Mouse (Mus musculus) heart, postnatal 4 days (tissue): Measurements from ENCODE around the gene Haus6. TPM values are rescaled to one million over a fixed set of nuclear protein-coding genes. Genes with fewer than 3 reads are reported as not detected.
A peak's percentile ranks its signal among the peaks of the same experiment; 100 is the strongest.
"Not testable (repeated sequence)": the region's sequence is repeated elsewhere in the genome, so short reads cannot be mapped to it uniquely, and the experiment has no call there.

Experiments
- DNase-seq: peaks from one replicate; pipeline ENCODE4 v3.0.0; 2021
- total RNA-seq, 2 experiments: library from RNA; stranded (reverse); gene quantifications; 2 replicates each; pipeline ENCODE4 v1.2.3; 2021

Haus6 gene
- 10 to 100 TPM; 11.9 to 15.4 TPM for total RNA-seq

DNA sequence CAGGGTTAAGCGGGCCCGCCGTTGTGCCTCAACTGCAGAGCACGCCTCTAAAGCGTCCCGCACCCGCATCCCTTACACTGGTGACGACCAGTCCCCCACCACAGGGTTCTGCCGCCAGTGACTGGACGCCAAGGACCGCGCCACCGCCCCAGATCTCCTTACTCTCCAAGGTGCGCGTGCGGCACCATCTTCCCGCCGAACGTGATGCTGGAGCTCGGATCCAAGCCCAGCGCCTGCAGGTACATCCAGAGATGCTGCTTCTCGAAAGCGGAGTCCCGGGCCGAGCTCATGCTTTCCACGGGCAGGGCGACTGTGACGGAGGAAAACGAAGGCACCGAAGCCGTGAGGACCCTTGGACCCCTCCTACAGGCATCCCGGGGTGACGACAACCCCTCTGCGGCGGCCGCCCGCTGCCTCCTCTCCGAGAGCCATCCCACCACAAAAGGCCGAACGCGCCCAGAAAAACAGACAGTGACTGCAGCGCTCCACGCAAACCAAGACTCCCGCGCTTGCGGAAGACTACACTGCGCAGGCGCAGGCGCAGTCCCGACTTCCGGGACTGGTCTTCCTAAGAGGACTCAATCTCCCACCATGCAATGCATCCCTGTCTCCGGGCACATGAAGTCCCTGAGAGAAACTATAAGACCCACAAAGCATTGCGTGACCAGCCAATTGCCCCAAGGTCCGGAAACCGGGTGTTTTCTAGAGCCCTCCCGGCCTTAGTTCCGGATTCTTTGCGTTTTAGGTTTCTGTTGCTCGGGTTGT is at the start of gene Haus6:
TSS of gene Haus6 (minus strand) at position 532 of the 765 bp plus-strand sequence.
- DNase-seq = peak; percentile 91

DNA sequence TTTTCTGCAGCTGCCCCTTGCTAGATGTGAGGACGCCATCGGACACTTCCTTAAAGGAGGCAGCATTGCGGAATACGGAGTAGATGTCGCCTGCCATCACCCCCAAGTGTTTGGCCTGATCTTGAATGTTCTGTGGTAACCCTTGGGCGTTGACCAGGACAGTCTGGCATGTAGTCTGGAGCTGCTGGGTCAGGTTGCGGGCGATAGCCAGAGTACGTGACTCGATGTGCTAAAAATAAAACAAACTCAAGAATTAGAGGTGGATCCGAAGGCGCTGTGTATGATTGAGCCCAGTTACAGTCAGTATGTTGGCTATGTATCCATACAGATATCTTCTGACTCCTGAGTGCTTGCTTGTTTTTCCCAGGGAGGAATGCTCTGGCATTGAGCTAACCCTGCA is 45.3 kb upstream of the Haus6 start:
- peak; percentile 54 for DNase-seq

DNA sequence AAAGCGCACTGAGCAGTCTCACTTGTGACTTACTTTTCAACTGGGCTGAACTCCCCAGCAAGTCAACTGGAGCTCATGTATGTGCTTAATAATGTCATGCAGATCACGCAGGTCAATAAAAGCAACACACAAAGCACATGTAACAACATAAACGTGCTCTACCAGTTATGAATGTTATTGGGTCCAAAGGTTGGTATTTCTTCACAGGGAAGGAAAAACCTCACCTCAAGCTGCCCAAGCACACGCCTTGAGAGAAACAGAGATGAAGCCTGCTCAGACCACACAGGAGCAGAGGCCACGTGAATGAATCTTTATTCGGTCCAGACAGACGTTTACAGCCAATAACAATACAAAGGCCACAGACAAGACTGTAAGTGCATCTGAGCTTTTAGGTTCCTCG is 44.6 kb upstream of the Haus6 start:
- not testable (repeated sequence) for DNase-seq

DNA sequence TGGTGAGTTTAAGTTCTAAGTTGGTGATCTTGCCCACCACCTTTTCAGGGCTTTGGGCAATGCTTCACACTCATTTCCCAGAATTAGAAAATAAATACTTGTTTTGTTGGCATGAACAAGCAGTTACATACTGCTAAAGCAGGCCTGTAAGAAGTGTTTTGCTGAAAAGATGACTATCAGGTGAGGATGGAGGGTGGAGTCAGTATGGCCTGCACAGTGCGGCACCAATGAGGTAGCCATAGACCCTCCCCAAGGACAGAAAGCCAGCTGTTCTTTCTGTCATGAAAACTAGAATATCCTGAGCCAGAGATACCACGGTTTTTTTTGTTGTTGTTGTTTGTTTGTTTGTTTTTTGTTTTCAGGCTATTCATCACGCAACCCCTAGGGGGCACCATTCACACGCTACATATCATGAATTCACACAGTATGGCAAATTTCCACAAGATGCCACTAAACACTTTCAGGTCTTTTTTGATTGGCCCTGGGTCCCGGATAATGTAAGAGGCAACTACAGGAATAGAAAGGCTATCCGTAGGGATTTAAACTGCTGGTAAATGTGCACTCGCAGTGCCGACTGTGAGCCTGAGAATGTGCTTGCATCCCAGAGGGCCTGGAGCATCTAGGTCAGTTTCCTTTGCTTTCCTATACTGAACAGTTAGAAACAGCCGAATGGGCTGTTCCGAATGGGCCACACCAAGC is 40.0 kb upstream of the Haus6 start:
- DNase-seq = peak; percentile 23

DNA sequence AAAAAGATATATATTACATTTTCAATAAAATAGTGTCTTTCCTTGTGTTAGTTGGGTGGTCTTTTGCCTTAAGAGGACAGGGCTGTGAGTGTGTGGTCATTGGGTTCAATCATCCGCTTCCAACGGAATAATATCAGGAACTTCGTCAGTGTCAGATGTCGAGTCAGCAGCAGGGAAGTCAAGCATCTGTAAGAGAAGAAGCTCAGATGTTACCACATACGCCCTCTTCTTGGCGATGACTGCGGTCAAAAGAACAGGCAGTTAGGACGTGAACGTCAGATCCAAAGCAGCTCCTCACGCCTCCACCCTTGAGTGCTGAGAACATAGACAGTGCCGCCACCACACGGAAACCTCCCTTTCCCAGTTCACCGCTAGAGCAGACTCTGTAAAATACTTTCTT is 36.5 kb upstream of the Haus6 start:
- DNase-seq = not testable (repeated sequence)

DNA sequence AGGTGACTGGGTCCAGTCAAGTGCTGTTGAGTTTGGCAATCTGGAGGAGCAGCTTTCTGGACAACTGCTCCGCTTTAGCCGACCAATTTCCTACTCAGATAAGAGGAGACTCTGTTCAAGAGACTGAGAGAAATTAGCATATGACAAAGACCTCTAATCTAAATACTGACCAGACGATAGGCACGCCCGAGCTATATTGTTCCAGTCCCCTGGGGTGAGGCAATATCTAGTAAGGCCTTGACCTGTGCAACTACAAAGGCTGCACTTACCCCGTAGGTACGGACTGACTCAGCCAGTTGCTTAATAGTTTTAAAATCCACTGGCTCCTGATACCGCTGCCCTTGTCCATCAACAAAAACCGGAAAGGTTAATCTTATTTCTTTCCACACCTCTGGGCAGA is 25.7 kb upstream of the Haus6 start:
- not testable (repeated sequence) for DNase-seq

DNA sequence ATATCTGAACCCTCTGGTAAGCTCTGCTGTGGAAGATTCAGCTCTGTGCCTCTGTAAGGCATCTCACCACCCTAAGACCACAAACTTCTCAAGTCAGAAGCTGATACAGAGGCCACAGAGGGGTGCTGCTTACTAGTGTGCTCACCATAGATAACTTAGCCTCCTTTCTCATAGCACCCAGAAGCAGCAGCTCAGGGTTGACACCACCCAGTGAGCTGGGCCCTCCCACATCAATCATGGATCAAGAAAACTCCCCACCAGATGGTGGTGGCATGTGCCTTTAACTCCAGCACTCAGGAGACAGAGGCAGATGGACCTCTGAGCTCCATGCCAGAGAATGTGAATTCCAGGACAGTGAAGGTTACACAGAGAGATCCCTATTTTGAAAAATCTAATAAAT is 23.0 kb upstream of the Haus6 start:
- DNase-seq = not testable (repeated sequence)

DNA sequence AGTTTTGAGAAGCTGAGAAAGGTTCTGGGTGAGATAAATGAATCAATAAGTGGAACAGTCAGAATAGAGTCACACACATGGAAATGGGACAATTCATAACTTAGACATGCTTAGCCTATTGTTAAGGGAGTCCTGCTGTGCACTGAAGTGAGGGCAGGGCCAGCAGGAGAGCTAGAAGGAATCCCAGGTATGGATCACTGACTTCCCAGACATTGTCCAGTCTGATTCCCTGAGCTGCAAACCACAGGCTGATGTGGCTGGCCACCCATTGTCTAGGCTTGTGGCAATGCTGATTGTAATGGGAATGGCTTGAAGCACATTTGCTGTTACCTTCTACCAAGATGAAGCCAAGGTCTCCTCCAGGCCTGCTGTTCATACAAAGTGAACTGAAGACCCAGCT is 22.5 kb upstream of the Haus6 start:
- not testable (repeated sequence) for DNase-seq

DNA sequence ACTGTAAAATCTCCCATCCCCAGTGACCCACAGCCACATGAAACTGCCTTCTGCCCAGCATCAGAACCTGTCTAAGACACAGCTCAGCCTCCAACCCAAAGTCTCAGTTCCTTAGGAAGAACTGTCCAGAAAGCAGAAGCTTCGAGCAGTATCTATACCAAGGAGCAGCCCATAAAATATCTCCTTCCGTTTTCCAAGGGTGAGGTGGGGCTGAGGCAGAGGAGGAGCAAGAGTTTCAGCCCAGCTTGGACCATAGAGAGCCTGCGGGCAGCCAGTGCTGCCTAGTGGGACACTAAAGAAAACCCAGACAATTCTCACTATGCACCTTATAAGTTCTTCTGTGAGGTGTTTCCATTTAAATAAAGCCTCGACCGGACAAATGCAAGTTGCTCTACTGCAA is 20.7 kb upstream of the Haus6 start:
- DNase-seq = not testable (repeated sequence)

DNA sequence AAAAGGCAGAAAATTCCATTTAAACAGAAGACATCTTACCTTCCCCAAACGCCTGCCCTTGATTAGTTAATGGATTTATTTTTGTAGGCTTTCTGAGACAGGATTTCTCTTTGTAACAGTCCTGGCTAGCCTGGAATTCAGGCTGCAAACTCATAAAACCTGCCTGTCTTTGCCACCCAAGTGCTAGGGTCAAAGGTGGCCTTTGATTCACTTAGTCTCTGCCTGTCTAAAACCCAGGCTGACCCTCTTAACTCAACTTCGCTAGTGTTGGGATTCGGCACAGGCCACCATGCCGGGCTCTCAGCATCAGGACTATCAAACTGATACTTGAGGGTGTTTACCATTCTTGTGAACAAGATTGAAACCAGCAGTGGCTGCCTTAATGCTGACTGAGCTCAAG is 20.0 kb upstream of the Haus6 start:
- DNase-seq = no peak

DNA sequence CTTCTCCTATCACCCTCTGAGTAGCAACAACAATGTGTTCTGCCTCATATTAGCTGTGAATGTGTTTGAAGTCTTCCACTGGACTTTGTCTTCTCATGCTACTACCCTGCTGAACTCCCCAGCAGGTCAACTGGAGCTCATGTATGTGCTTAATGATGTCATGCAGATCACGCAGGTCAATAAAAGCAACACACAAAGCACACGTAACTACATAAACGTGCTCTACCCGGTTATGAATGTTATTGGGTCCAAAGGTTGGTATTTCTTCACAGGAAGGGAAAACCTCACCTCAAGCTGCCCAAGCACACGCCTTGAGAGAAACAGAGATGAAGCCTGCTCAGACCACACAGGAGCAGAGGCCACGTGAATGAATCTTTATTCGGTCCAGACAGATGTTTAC is 14.6 kb upstream of the Haus6 start:
- not testable (repeated sequence) for DNase-seq

DNA sequence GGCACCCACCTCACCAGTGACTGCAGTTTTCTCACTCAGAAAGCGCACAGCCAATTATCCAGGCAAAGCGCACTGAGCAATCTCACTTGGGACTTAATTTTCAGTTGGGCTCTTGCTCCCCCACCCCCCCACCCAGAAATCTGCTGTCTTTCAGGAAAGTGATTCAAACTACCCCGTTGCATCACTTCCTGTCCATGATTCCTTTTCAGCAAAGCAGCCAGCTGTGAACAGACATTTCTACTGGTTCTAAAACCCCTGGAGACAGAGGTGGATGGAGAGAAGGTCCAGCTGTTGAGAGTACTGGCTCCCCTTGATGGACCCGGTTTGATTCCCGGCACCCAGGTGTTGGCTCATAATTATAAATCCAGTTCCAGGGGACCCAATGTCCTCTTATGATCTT is 13.6 kb upstream of the Haus6 start:
- DNase-seq = no peak

DNA sequence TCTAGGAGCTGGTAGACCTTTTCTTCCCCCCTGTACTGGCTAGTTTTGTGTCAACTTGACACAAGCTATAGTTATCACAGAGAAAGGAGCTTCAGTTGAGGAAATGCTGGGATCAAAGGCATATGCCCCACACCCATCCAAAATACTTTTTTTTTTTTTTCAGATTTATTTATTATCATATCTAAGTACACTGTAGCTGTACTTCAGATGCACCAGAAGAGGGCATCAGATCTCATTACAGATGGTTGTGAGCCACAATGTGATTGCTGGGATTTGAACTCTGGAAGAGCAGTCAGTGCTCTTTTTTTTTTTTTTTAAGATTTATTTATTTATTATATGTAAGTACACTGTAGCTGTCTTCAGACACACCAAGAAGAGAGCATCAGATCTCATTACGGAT is 10.7 kb upstream of the Haus6 start:
- not testable (repeated sequence) for DNase-seq

DNA sequence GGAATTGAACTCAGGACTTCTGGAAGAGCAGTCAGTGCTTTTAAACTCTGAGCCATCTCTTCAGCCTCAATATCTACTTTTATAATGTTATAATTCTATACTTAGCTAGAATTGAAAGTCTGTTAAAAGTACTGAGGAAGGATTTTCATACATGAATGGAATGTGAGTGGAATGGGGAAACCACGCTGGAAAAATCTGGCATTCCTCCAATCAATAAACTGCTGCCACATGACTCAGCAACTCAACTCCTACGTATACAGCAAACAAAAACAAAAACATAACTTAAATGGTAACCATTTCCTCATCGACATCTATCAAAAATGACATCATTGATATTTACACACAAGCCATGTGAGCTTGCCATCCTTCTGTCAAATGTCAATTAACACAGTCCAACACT is 10.3 kb upstream of the Haus6 start:
- no peak for DNase-seq

DNA sequence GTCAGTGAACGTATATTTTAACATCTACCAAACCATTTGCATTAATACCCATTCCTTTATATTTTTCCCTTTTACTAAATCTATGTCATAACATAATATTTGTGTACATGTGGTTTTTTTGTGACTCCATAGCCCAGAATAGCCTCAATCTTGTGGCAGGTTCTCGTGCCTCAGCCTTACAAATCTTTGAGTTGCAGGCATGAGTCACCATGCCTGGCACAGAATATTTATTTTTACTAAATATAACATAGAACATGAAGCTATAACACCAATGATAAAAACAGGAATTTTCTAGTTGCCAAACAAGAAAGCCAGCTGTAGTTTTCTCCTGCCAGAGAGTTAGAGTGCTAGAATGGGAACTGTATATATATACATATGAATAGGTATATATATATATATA is 8.7 kb upstream of the Haus6 start:
- DNase-seq = no peak

DNA sequence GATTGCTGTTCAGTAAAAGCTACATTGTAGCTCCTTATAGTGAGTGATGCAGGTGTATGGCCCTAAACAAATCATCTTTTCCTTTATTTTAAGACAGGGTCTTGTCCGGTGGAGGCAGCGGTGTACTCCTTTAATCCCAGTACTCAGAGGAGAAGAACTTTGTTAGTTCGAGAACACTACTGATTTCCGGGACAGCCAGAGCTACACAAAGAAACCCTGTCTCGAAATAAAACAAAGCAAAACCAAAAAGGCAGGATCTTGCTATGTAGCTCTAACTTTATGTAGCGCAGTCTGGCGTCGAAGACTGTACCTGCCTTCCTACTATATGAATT is 400 bp upstream of the Haus6 start:
- DNase-seq = no peak

DNA sequence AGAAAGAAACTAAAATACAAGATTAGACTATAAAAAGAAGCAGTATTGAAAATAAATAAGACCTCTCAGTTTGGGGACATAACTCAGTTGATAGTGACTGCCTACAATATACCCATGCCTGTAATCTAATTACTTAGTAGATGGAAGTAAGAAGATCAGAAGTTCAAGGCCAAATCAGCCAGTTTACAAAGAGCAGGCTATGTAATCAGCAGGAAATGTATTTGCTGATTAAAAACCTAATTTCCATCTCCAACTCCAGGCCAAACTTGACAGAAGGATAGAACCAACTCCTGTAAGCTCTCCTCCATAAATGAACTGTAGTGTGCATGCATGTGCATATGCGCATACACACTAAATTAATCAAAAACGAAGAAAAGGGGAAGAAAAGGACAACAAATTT is 20.6 kb downstream of the Haus6 start:
- no peak for DNase-seq

DNA sequence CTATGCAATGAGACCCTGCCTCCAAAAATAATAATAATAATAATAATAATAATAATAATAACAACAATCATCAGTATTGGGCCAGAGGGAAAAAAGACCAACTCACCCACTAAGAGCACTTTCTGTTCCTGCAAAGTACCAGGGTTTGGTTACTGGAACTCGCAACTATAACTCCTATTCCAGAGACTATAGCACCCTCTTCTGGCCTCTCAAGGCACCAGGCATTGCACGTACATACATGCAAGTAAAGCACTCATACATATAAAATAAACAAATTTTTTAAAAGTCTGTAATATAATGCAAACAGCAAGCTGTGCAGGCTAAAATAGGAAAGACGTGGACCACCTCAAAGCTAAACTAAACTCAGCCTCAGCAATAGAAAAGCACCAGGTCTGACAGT is 23.6 kb downstream of the Haus6 start:
- DNase-seq = no peak

DNA sequence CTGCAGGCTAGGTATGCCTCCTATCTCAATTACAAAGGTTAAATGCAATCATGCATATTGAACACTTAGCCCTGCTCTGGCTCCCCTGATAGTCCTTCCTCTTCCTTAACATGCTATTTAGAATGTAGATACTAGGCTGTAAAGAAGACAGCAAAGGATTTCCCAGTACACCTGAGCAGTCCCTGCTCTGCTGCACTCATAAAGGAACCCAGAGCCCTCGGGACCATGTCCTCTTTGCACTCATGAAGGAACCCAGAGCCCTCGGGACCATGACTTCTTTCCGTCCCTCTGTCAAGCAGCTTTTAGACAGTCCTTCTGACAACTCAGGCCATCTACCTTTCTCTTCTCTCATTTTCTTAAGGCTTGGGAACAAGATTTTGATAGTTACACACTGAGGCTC is 31.3 kb downstream of the Haus6 start:
- DNase-seq = no peak

DNA sequence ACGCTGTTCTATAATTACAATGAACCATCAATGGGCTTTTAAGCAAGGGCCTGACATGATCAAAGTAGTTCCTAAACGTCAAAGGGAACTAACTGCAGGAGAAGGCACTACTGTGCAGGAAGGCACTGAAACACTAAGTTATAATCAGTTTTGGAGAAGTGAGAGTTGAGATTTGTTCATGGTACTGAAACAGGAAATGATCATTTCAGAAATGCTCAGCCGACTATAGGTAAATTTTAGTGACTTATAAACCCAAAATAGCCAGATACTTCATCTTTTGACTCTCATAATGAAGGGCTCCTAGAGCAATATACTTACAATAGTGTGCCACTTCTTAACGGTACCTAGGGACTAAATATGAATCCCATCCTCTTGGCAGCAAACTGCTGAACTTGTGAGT is 31.8 kb downstream of the Haus6 start:
- DNase-seq = no peak

DNA sequence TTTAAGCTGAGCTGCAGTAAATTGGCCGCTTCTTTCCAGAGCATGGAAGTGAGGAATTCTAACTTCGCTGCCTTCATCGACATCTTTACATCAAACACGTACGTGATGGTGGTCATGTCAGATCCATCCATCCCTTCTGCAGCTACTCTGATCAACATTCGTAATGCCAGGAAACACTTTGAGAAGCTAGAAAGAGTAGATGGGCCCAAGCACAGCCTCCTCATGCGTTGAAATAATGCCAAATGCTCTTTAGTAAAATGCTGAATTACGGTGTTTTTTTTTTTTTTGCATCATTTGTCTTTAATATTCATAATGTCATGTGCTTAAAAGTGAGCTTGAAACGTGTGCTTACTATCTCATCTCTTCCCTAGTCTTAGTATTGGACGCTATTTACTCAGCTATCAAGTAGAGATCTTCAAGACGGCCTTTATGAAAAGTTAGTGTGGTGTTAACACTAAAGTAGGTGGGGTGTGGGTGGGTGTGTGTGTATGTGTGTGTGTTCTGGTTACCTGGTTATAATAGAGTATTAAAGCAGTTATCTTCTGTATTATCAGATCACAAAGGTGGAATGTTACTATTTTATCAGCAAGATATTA is 35.1 kb downstream of the Haus6 start:
- DNase-seq = no peak

DNA sequence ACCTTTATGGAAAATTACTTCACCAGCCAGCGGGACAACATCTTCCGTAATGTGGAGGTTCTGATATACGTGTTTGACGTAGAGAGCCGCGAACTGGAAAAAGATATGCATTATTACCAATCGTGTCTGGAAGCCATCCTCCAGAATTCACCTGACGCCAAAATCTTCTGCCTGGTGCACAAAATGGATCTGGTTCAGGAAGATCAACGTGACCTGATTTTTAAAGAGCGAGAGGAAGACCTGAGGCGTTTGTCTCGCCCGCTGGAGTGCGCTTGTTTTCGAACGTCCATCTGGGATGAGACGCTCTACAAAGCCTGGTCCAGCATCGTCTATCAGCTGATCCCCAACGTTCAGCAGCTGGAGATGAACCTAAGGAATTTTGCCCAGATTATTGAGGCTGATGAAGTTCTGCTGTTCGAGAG is 35.7 kb downstream of the Haus6 start:
- DNase-seq = peak; percentile 9

DNA sequence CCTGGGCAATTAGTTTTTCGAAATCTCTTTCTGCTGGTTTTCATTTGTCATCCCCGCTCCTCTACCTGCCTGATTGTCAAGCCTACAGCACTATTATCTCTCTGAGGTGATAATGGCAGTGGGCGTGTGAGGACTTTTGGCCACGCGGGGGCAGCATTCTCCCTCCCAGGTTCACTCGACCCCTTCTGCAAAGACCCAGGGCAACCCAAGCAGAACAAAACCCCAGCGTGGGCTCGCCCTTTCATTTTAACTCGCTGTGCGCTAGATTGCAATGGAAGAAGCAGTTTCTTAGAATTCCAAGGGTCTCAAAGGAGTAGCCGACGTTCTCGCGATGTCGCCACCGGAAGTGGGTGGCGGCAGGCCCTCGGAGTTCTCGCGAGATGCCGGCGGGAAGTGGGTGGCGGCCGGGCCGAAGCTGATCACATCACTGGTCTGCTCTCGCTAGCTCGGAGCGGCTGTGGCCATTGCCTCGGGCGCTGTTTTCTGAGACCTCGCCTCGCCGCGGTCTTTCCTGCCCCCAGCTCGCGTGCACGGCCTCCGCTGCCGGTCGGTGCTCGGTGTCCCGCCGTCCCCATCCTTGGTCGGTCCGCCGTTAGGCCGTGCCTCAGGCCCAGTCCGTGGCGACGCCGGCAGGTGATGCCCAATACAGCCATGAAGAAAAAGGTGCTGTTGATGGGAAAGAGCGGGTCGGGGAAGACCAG is 36.4 kb downstream of the Haus6 start, which contains the start of gene Rraga:
TSS of gene Rraga (plus strand) at position 386 of the 701 bp plus-strand sequence.
- peak; percentile 98 for DNase-seq
